In genomic region chr8:42253358-42253757, GRCm38 (mm10) we compare ENCODE assay signal across 20 mouse cellular contexts.
DNase-seq lines count a peak whose midpoint lies in the region; ATAC-seq and TF ChIP-seq lines count a peak whose summit lies in the region.
"Had no signal": no experiment of that assay in that cellular context is flagged by ENCODE, and none has a peak within 500 bp of the region (broad histone marks: within the 10 kb centered on the region; RNA-seq: fewer than 3 reads in every experiment).

No protein-coding gene starts in this region.

- TF ChIP-seq CTCF in cerebellum, adult 2 months (IDR thresholded peaks at IDR 0.05; ENCODE audit: borderline replicate concordance, insufficient read depth, low read depth, low read length) = no peak

- no peaks in the 10 kb centered on the region for H3K36me3 ChIP-seq in embryonic facial prominence, embryonic 11.5 days (replicated peaks; ENCODE audit: control insufficient read depth, insufficient read depth, low read depth, low read length)
- H3K36me3 ChIP-seq in embryonic facial prominence, embryonic 10.5 days (replicated peaks) = no peaks in the 10 kb centered on the region
- H3K36me3 ChIP-seq in forebrain, embryonic 14.5 days (ENCODE audit: control insufficient read depth, insufficient read depth, low read length) = no peaks in the 10 kb centered on the region
- H3K36me3 ChIP-seq: G1E; heart, embryonic 15.5 days; hindbrain, embryonic 13.5 days had no signal

- no peak for ATAC-seq in embryonic facial prominence, embryonic 11.5 days (replicated peaks; ENCODE audit: insufficient number of reproducible peaks, low FRiP score, low TSS enrichment, low read depth)
- ATAC-seq in forebrain, embryonic 14.5 days = peak; percentile 77
- ATAC-seq: CD4-positive, CD25-positive, alpha-beta regulatory T cell, adult 4 months; hindbrain, postnatal 0 days had no signal

- no peak overlapping the region for H3K9ac ChIP-seq in embryonic facial prominence, embryonic 11.5 days (replicated peaks; ENCODE audit: low read length)
- H3K9ac ChIP-seq in forebrain, embryonic 14.5 days (ENCODE audit: low read length) = no peak overlapping the region
- H3K9ac ChIP-seq: heart, embryonic 15.5 days; hindbrain, embryonic 13.5 days had no signal

- no peaks in the 10 kb centered on the region for H3K9me3 ChIP-seq in embryonic facial prominence, embryonic 11.5 days (replicated peaks; ENCODE audit: control insufficient read depth, low read length)
- no peaks in the 10 kb centered on the region for H3K9me3 ChIP-seq in embryonic facial prominence, embryonic 10.5 days
- H3K9me3 ChIP-seq in forebrain, embryonic 14.5 days (replicated peaks; ENCODE audit: control insufficient read depth, low read length) = no peaks in the 10 kb centered on the region
- H3K9me3 ChIP-seq: G1E; heart, embryonic 15.5 days; hindbrain, embryonic 13.5 days had no signal

- TF ChIP-seq POLR2A in cerebellum, adult 2 months (IDR thresholded peaks at IDR 0.05; ENCODE audit: borderline replicate concordance, insufficient read depth, low read length) = no peak

- H3K4me1 ChIP-seq in embryonic facial prominence, embryonic 11.5 days (ENCODE audit: control insufficient read depth, insufficient read depth, low read length) = no peaks in the 10 kb centered on the region
- H3K4me1 ChIP-seq in embryonic facial prominence, embryonic 10.5 days = no peaks in the 10 kb centered on the region
- no peaks in the 10 kb centered on the region for H3K4me1 ChIP-seq in forebrain, embryonic 14.5 days (ENCODE audit: control insufficient read depth, insufficient read depth, low read length)
- H3K4me1 ChIP-seq in cerebellum, adult 2 months (ENCODE audit: control insufficient read depth, insufficient read depth, low read length) = no peaks in the 10 kb centered on the region
- H3K4me1 ChIP-seq: heart, embryonic 15.5 days; hindbrain, embryonic 13.5 days had no signal

- DNase-seq in embryonic facial prominence, embryonic 11.5 days (ENCODE audit: low spot score) = peak; percentile 4
- no peak for DNase-seq in embryonic facial prominence, embryonic 10.5 days (ENCODE audit: low spot score)
- peak; percentile 65 for DNase-seq in Muller cell, postnatal 12 days (ENCODE audit: inconsistent ontology term)
- DNase-seq in forebrain, embryonic 14.5 days (ENCODE audit: low spot score) = peak; percentile 55
- peak; percentile 56 for DNase-seq in retina, postnatal 1 day
- DNase-seq in urinary bladder, postnatal 14 days (ENCODE audit: low spot score) = no peak
- DNase-seq in cerebellum, adult 2 months = no peak
- DNase-seq: adrenal gland, postnatal 10 days; B cell, adult 2 months; cerebellum, adult 18-20 months; cerebellum, postnatal 25 days; gastrocnemius, postnatal 14 days; heart, adult 2 months; heart, postnatal 14 days had no signal

- 68% methylated on average over 1 of the region's 1 CpGs for WGBS in embryonic facial prominence, embryonic 11.5 days
- 72% methylated on average over 1 of the region's 1 CpGs for WGBS in embryonic facial prominence, embryonic 10.5 days
- WGBS in forebrain, embryonic 14.5 days = 29% methylated on average over 1 of the region's 1 CpGs
- WGBS in cerebellum, adult 2 months = 96% methylated on average over 1 of the region's 1 CpGs

- no peak overlapping the region for H3K27ac ChIP-seq in embryonic facial prominence, embryonic 11.5 days (replicated peaks; ENCODE audit: low read depth, low read length)
- H3K27ac ChIP-seq in embryonic facial prominence, embryonic 10.5 days (replicated peaks) = no peak overlapping the region
- no peak overlapping the region for H3K27ac ChIP-seq in forebrain, embryonic 14.5 days (ENCODE audit: low read depth, low read length)
- H3K27ac ChIP-seq in cerebellum, adult 2 months (ENCODE audit: insufficient read depth, low read length) = no peak overlapping the region
- H3K27ac ChIP-seq: heart, adult 2 months; heart, embryonic 15.5 days; hindbrain, embryonic 13.5 days; hindbrain, postnatal 0 days had no signal

- no peak overlapping the region for H3K4me3 ChIP-seq in embryonic facial prominence, embryonic 11.5 days (ENCODE audit: low read depth, low read length)
- H3K4me3 ChIP-seq in embryonic facial prominence, embryonic 10.5 days = no peak overlapping the region
- no peak overlapping the region for H3K4me3 ChIP-seq in forebrain, embryonic 14.5 days (ENCODE audit: low read depth, low read length)
- H3K4me3 ChIP-seq in cerebellum, adult 2 months (replicated peaks; ENCODE audit: insufficient read depth, low read depth, low read length) = no peak overlapping the region
- H3K4me3 ChIP-seq: heart, adult 2 months; heart, embryonic 15.5 days; hindbrain, embryonic 13.5 days had no signal

- H3K27me3 ChIP-seq in embryonic facial prominence, embryonic 11.5 days (ENCODE audit: control insufficient read depth, insufficient read depth, low read length) = no peaks in the 10 kb centered on the region
- H3K27me3 ChIP-seq in embryonic facial prominence, embryonic 10.5 days (replicated peaks; ENCODE audit: low read depth, poor library complexity, severe bottlenecking) = no peaks in the 10 kb centered on the region
- no peaks in the 10 kb centered on the region for H3K27me3 ChIP-seq in forebrain, embryonic 14.5 days (replicated peaks; ENCODE audit: control insufficient read depth, insufficient read depth, low read length)
- H3K27me3 ChIP-seq in cerebellum, adult 2 months (ENCODE audit: control insufficient read depth, insufficient read depth, low read length) = no peaks in the 10 kb centered on the region
- H3K27me3 ChIP-seq: heart, embryonic 15.5 days; hindbrain, embryonic 13.5 days had no signal

- H3K4me2 ChIP-seq in embryonic facial prominence, embryonic 11.5 days (ENCODE audit: low read depth, low read length) = no peak overlapping the region
- H3K4me2 ChIP-seq in forebrain, embryonic 14.5 days (ENCODE audit: low read length) = no peak overlapping the region
- H3K4me2 ChIP-seq: heart, embryonic 11.5 days; heart, embryonic 15.5 days; hindbrain, embryonic 13.5 days had no signal

Comparison
In these comparisons a context has a peak if more than half of its experiments do, and no peak if none do; other contexts are left out.
1. DNase-seq: peak in embryonic facial prominence, embryonic 11.5 days (single experiment), Muller cell, postnatal 12 days (single experiment), forebrain, embryonic 14.5 days (single experiment) and retina, postnatal 1 day (single experiment); none in embryonic facial prominence, embryonic 10.5 days (single experiment), urinary bladder, postnatal 14 days (single experiment) and cerebellum, adult 2 months (0 of 2).